Mouse (Mus musculus) heart, postnatal 36 days (tissue): ENCODE measurements at regions not wholly inside any gene's neighbourhood (a gene's known extent, or its start where the extent isn't known, plus 50 kb on each side); places are given as distances from the start of the nearest gene placed in this dataset.

Source experiments
- DNase-seq, 2 experiments: peaks; one replicate each; pipeline ENCODE4 v3.0.0; 2021 to 2022
- intact Hi-C: fragments of 180-260 bp; cut with DNase I; formaldehyde crosslinking; loops from one replicate; pipeline ENCODE4 v1.15.1; 2025

DNA sequence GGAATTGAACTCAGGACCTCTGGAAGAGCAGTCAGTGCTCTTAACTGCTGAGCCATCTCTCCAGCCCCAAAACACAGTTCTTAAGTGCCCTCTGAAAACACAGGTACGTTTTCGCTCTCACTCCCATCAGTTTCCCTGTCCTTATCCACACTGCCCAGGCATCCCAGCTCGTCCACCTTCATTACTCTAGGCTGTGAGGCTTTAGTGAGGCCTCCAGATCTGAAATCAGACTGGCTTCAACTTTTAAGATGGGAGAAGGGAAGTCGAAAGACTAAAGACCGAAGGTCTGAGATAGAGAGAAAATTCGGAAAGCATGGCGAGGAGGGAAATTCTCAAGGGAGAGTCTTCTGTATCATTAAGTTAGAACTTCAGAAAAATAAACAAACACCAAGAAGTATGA lies 54.8 kb upstream of the Tet2 start:
- DNase-seq = no peak
- intact Hi-C loops = loop anchor here (5.0 kb wide), 2 partner anchors 57 to 122 kb away; no protein-coding TSS in a partner anchor

DNA sequence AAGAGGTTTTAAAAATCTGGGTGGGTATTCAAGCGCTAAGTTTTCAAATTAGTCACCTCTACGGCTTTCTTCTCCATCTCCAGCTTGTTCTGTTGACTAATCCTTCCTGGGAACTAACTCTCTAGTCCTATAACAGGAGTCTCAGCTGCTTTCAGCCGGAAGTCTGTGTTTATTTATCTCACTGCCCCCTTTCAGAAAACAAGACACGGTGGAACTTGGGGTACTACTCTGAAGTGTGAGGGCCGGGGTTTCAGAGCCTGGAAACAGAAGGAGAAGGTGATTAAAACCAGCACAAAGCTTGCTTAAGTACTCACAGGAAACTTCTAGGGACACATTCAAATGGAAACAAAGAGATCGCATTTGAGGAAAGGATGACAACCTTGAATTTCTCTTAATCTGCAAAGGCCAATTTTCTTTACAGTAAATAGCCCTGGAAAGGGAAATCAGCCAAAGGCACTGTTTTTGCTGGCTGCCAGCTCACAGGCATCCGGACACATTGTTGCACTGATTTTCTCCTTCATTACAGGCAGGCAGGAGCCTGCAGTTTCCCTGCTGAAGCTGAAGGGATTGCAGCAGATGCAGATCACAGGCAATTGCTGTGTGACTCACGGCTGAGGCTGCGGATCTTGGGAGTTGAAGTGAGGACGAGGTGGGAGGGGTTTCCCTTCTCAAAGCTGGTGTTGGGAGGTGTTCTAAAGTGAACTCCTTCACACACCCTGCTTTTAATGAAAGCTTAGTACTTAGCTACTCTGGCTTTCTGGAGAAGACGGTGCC lies 55.7 kb upstream of the Tet2 start:
- intact Hi-C loops = loop anchor here (5.0 kb wide), 1 partner anchor 58 kb away; no protein-coding TSS in a partner anchor
- peak; percentile 53 to 61 for DNase-seq

- no peak for DNase-seq
- intact Hi-C loops = no loop called here
These were observed 60.5 kb upstream of the Tet2 start for GRCm38 (mm10) chr3:133605460-133605859.

DNA sequence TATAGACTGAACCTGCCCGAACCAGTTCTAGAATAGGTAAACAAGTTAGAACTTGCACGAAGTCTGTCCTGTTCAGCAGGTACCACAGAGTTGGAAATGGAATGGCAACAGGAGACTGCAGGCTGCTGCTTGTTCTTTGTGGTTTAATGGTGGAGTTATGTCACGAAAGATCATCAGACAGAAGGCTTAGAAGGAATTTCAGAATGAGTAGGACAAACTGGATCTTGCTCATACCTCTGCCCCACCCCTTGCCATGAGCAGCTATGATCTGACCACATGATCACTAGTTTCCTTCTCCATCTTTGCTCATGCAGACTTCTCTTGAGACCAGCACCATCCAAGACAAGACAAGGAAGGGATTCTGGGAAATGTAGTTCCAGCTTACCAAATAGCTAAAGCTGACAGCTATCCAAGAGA lies 63.9 kb upstream of the Tet2 start:
- DNase-seq = no peak
- intact Hi-C loops = no loop called here

DNA sequence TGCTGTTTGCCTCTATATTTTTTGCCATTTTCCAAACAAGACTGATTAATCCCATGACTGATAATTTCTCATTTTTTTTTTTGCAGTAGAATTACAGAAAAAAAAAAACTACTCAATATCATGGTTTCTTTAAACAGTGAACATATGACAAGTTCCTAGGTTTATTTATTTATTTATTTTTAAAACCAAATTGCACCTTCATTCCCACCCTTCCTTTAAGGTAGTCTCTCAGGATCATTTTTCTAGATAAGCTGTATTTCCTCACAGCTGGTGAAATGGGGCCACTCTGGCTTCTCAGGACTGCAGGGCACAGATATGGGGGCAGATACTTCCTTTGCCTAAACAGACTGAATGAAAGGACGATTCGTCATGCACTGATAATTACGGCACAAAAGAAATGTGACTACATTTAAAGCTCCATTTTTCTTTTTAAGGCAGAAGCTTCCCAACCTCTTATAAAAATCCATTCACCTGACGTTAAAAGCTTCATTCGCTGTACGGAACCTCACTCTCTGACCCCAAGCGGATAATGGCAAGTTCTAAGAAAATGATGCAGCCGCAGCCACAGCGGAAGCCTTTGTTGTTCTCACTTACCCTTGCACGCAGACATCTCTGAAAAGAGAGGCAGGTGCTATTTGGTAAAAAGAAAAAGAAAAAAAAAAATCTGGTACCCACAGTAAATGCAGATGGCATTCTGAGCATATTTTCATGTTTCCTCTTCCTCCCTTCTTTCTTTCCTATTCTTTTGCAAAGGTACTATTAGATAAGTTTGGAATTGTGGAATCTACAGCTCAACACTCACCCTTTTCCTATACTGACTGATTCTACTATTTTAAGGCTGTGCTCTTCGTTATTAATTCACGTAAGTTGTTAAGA lies 69.1 kb upstream of the Tet2 start:
- no peak for DNase-seq
- intact Hi-C loops = no loop called here

GRCm38 (mm10) chr3:133614712-133615426 lies 69.9 kb upstream of the Tet2 start:
- no peak for DNase-seq
- intact Hi-C loops = no loop called here

GRCm38 (mm10) chr3:133617036-133617435 lies 72.1 kb upstream of the Tet2 start:
- DNase-seq = no peak
- intact Hi-C loops = no loop called here

- intact Hi-C loops = no loop called here
- no peak for DNase-seq
These were observed 73.6 kb upstream of the Tet2 start for GRCm38 (mm10) chr3:133618491-133618890.

- DNase-seq = peak in 1 of 2 experiments; percentile 10
These were observed 78.3 kb upstream of the Tet2 start for GRCm38 (mm10) chr3:133623201-133623744.

GRCm38 (mm10) chr3:133624079-133624875 lies 79.3 kb upstream of the Tet2 start:
- intact Hi-C loops = no loop called here
- no peak for DNase-seq

More at GRCm38 (mm10) chr3:133623201-133623744, 78.3 kb upstream of the Tet2 start:
- intact Hi-C loops = no loop called here

DNA sequence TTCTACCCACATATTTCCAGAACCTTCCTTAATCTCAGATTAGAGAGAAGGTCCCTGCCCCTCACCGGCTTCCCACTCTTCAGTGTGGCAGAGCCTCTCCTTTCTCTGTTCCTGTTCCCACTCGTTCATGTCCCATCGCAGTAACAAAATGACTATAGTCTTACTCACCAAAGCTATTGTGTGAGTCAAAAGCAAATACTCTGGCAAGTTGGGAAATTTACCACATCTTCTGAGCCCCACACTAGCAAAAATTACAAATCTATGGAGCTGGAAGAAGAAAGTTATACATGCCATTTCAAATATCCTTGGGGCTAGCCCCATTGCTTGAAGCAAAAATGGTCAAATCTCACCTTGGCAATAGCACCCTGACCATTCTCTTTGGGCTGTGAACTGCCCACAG lies 80.1 kb upstream of the Tet2 start:
- no peak for DNase-seq
- intact Hi-C loops = no loop called here

- no peak for DNase-seq
- intact Hi-C loops = no loop called here
These were observed 81.5 kb upstream of the Tet2 start for GRCm38 (mm10) chr3:133626442-133626841.

DNA sequence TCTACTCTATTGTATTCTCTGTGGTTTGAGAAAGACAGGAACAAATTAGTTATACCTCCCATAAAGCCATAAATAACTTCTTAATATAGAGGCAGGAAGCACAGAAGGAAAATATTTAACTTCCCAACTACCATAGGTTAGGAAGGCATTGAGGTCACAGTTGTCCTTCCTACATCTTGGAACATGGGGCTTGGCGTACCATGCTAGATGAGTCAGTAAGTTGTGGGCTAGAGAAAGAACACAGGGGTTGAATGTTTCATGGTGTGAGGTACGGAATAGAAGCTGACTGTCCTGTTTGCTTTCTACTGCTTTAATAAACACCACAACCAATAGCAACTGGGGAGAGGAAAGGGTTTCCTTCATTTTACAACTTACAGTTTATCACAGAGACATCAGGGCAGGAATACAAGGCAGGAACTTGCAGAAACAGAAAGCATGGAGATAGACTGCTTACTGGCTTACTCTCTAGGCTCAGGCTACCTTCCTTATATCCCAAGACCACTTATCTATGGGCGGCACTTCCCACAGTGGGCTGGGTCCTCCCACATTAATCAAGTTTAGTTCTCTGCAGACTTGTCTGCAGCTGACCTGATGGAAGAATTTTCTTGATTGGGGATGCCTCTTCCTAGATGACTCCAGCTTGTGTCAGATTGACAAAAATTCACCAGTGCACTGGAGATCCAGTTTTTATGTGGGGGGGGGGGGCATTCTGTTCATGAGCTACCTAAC lies 82.3 kb upstream of the Tet2 start:
- intact Hi-C loops = no loop called here
- DNase-seq = no peak

- intact Hi-C loops = no loop called here
- DNase-seq = no peak
These were observed 89.4 kb upstream of the Tet2 start for GRCm38 (mm10) chr3:133634306-133634705.

GRCm38 (mm10) chr3:133645604-133646003 lies 100.7 kb upstream of the Tet2 start:
- intact Hi-C loops = no loop called here
- no peak for DNase-seq

- intact Hi-C loops = no loop called here
- DNase-seq = no peak
These were observed 101.6 kb upstream of the Tet2 start for GRCm38 (mm10) chr3:133646449-133647059.

DNA sequence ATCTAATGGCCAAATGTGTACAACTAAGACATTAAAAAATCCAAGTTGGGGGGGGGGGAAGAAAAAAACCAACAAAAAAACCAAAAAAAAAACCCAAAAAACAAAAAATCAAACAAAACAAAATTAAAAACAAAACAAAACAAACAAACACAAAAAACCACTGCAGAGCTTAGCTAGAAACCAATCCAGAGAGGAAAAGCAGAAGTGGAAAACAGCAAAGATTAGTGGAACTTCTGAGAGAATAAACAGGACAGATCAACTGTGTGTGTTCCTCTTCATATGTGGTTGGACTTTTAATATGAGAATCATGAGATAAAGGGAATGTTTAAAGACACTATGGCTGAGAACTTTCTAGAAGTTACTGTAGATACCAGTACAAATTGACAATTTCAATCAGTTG lies 105.1 kb upstream of the Tet2 start:
- DNase-seq = no peak
- intact Hi-C loops = no loop called here

- no peak for DNase-seq
- intact Hi-C loops = no loop called here
These were observed 107.1 kb upstream of the Tet2 start for GRCm38 (mm10) chr3:133651996-133652395.

DNA sequence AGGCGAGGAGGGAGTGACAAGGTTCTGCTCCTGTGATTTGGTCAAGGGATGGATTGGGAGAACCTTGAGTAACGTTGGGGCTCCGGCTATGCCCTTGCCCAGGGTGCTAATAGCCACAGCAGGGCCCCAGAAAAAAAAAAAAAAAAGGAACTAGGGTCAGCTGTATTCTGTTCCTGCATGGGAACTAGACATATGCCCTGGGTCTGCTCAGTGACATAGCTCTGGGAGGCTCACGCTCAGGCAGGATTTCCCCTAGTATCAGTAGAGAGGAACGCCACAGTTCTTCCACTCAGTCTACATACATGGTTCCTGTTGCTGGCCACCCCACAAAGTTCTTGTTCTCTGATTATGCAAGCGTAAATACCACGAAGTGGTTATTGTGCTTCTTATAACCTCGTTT lies 114.8 kb upstream of the Tet2 start:
- intact Hi-C loops = no loop called here
- DNase-seq = no peak
